8 mouse cellular contexts compared by ENCODE assay signal in the genomic region with DNA sequence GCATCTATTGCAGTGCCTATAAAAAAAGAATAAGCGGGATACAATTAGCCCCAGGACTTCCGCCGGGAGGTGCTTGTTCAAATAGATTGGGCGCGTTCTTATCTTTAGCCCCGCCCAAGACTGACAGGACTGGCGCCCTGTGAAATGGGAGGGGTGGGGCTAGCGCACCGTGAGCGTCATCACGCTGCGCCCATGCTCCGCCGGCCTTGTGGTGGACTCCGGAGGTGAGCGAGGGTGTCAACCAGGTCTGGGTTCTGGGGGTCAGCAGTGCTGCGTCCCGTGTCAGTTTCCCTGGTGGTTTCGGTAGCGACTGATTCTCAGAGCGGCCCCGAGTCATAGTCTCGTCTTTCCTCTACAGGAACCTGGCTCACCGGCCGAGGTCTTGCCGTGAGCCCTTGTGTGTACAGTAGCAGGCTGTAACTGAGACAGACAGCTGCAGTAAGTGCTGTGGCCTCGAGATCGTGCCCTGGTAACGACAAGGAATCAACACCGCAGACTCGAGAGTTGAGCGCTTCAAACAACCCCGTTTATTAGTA. TPM values are rescaled to one million over a fixed set of nuclear protein-coding genes. Genes with fewer than 3 reads are reported as not detected.
DNase-seq lines count a peak whose midpoint lies in the region; ATAC-seq and TF ChIP-seq lines count a peak whose summit lies in the region.

A gene (plus strand): TSS at position 172 of the 536 bp plus-strand sequence.

- H3K4me2 ChIP-seq in heart, embryonic 12.5 days = peak within 1 kb of the TSS; percentile 74
- H3K4me2 ChIP-seq in kidney, postnatal 0 days (ENCODE audit: low read length) = peak within 1 kb of the TSS; percentile 80
- H3K4me2 ChIP-seq in liver, embryonic 11.5 days = peak within 1 kb of the TSS; percentile 93
- H3K4me2 ChIP-seq in stomach, embryonic 14.5 days (replicated peaks; ENCODE audit: low read depth, low read length) = peak within 1 kb of the TSS; percentile 88

- WGBS in heart, embryonic 12.5 days = under 1% methylated on average over 33 of the region's 33 CpGs
- under 1% methylated on average over 33 of the region's 33 CpGs for WGBS in kidney, postnatal 0 days
- under 1% methylated on average over 33 of the region's 33 CpGs for WGBS in liver, embryonic 11.5 days
- under 1% methylated on average over 33 of the region's 33 CpGs for WGBS in stomach, embryonic 14.5 days

- peak; percentile 94 for DNase-seq in CD4-positive helper T cell, adult 2 months (ENCODE audit: low read depth, low spot score)
- DNase-seq in brain, embryonic 18.5 days (ENCODE audit: low read depth, low spot score) = peak; percentile 89
- peak; percentile 98 for DNase-seq in kidney, postnatal 0 days (ENCODE audit: low spot score)
- peak; percentile 92 for DNase-seq in liver, embryonic 11.5 days (ENCODE audit: low spot score)
- DNase-seq in naive thymus-derived CD4-positive, alpha-beta T cell, adult 2 months (ENCODE audit: low read depth) = peak; percentile 92

- H3K9ac ChIP-seq in heart, embryonic 12.5 days = peak within 1 kb of the TSS; percentile 84
- peak within 1 kb of the TSS; percentile 74 for H3K9ac ChIP-seq in kidney, postnatal 0 days (ENCODE audit: low read depth, low read length)
- peak within 1 kb of the TSS; percentile 89 for H3K9ac ChIP-seq in liver, embryonic 11.5 days (ENCODE audit: low read depth, low read length)
- peak within 1 kb of the TSS; percentile 78 for H3K9ac ChIP-seq in stomach, embryonic 14.5 days (replicated peaks; ENCODE audit: low read depth, low read length)

- peaks cover 37% of the 10 kb centered on the region for H3K36me3 ChIP-seq in heart, embryonic 12.5 days
- peaks cover 19% of the 10 kb centered on the region for H3K36me3 ChIP-seq in kidney, postnatal 0 days (ENCODE audit: insufficient read depth, low read length)
- H3K36me3 ChIP-seq in liver, embryonic 11.5 days (ENCODE audit: control insufficient read depth, insufficient read depth, low read length) = peaks cover 28% of the 10 kb centered on the region
- peaks cover 30% of the 10 kb centered on the region for H3K36me3 ChIP-seq in stomach, embryonic 14.5 days (ENCODE audit: control insufficient read depth, insufficient read depth, low read length)

- H3K4me1 ChIP-seq in heart, embryonic 12.5 days (replicated peaks) = peaks cover 8% of the 10 kb centered on the region
- H3K4me1 ChIP-seq in kidney, postnatal 0 days (replicated peaks; ENCODE audit: insufficient read depth, low read length) = peaks cover 7% of the 10 kb centered on the region; the same call in 1 of the 2 replicates
- peaks cover 6% of the 10 kb centered on the region for H3K4me1 ChIP-seq in liver, embryonic 11.5 days (replicated peaks; ENCODE audit: control insufficient read depth, insufficient read depth, low read length)
- peaks cover 5% of the 10 kb centered on the region for H3K4me1 ChIP-seq in stomach, embryonic 14.5 days (ENCODE audit: control insufficient read depth, insufficient read depth, low read length)

- TF ChIP-seq CTCF in kidney, postnatal 0 days (IDR thresholded peaks at IDR 0.05; ENCODE audit: low read depth) = 0 out of 2 replicates have a peak, but pooled peaks have one; percentile 9

- H3K27ac ChIP-seq in heart, embryonic 12.5 days (ENCODE audit: poor library complexity, severe bottlenecking) = 0 out of 2 replicates have a peak within 1 kb of the TSS, but pooled peaks have one; percentile 10
- H3K27ac ChIP-seq in kidney, postnatal 0 days = peak within 1 kb of the TSS; percentile 70
- H3K27ac ChIP-seq in liver, embryonic 11.5 days (ENCODE audit: low read depth, low read length) = peak within 1 kb of the TSS; percentile 74
- H3K27ac ChIP-seq in stomach, embryonic 14.5 days (ENCODE audit: low read length) = 0 out of 2 replicates have a peak within 1 kb of the TSS, but pooled peaks have one; percentile 44

- peak; percentile 99 for ATAC-seq in erythroid progenitor cell, adult 5-6 weeks (replicated peaks; ENCODE audit: low FRiP score, poor library complexity, severe bottlenecking)
- ATAC-seq in heart, embryonic 12.5 days (ENCODE audit: insufficient number of reproducible peaks, low FRiP score) = peak; percentile 98
- peak; percentile 97 for ATAC-seq in kidney, postnatal 0 days (replicated peaks; ENCODE audit: low FRiP score, low read depth)
- peak; percentile 96 for ATAC-seq in liver, embryonic 11.5 days (replicated peaks; ENCODE audit: low FRiP score)
- ATAC-seq in stomach, embryonic 14.5 days (ENCODE audit: insufficient number of reproducible peaks, insufficient read depth, low FRiP score, low read depth) = peak; percentile 96

- no peaks in the 10 kb centered on the region for H3K9me3 ChIP-seq in heart, embryonic 12.5 days (replicated peaks)
- H3K9me3 ChIP-seq in kidney, postnatal 0 days (replicated peaks; ENCODE audit: low read length) = no peaks in the 10 kb centered on the region
- no peaks in the 10 kb centered on the region for H3K9me3 ChIP-seq in liver, embryonic 11.5 days (ENCODE audit: control insufficient read depth, low read length)
- no peaks in the 10 kb centered on the region for H3K9me3 ChIP-seq in stomach, embryonic 14.5 days (ENCODE audit: control insufficient read depth, low read depth, low read length)

- H3K4me3 ChIP-seq in heart, embryonic 12.5 days = peak within 1 kb of the TSS; percentile 74
- H3K4me3 ChIP-seq in kidney, postnatal 0 days (replicated peaks; ENCODE audit: low read depth, low read length) = peak within 1 kb of the TSS; percentile 66
- peak within 1 kb of the TSS; percentile 87 for H3K4me3 ChIP-seq in liver, embryonic 11.5 days (ENCODE audit: low read depth, low read length)
- peak within 1 kb of the TSS; percentile 90 for H3K4me3 ChIP-seq in stomach, embryonic 14.5 days (ENCODE audit: low read depth, low read length)

- H3K27me3 ChIP-seq in heart, embryonic 12.5 days (replicated peaks) = no peaks in the 10 kb centered on the region
- no peaks in the 10 kb centered on the region for H3K27me3 ChIP-seq in kidney, postnatal 0 days (ENCODE audit: insufficient read depth, low read length)
- H3K27me3 ChIP-seq in liver, embryonic 11.5 days (replicated peaks; ENCODE audit: control insufficient read depth, insufficient read depth, low read length) = no peaks in the 10 kb centered on the region
- H3K27me3 ChIP-seq in stomach, embryonic 14.5 days (ENCODE audit: control insufficient read depth, insufficient read depth, low read length) = no peaks in the 10 kb centered on the region

RNA-seq across cellular contexts. Expression of the gene that starts here (rescaled TPM):
- 54.9 and 95.9 TPM in 2 replicates for total RNA-seq in erythroid progenitor cell, adult 5-6 weeks (2015; ENCODE audit: low replicate concordance)
- 31.1 and 45.7 TPM in 2 replicates for total RNA-seq in erythroid progenitor cell, adult 5-6 weeks (2017; ENCODE audit: low replicate concordance)
- polyA plus RNA-seq in heart, embryonic 12.5 days (2016; fragmentation: Nextera tagmentation; extraction: Ambion mirVana) = 142 and 145 TPM in 2 replicates
- polyA plus RNA-seq in kidney, postnatal 0 days (2015; fragmentation: Nextera tagmentation; extraction: Ambion mirVana) = 209 and 211 TPM in 2 replicates
- polyA plus RNA-seq in liver, embryonic 11.5 days (2014; fragmentation: Nextera tagmentation; extraction: Ambion mirVana) = 209 and 221 TPM in 2 replicates
- 194 and 206 TPM in 2 replicates for polyA plus RNA-seq in stomach, embryonic 14.5 days (2014; fragmentation: Nextera tagmentation; extraction: Ambion mirVana)

Comparison
In these comparisons a context has a peak if more than half of its experiments do, and no peak if none do; other contexts are left out.
1. Peak in every context shown above with its lines: DNase-seq, ATAC-seq, H3K4me3 ChIP-seq and H3K27ac ChIP-seq.
2. H3K27ac ChIP-seq: peak in every context shown above with its lines; median percentile 74 in liver, embryonic 11.5 days; 70 in kidney, postnatal 0 days; 44 in stomach, embryonic 14.5 days; 10 in heart, embryonic 12.5 days.